Mouse (Mus musculus): ENCODE measurements at regions not wholly inside any gene's neighbourhood (a gene's known extent, or its start where the extent isn't known, plus 50 kb on each side); places are given as distances from the start of the nearest gene placed in this dataset.

- H3K4me3 ChIP-seq (replicated peaks in 1 of 3; ENCODE audit: low read depth in 2 of 3, low read length in 2 of 3, poor library complexity in 1 of 3) = no peak overlapping the region
- DNase-seq (ENCODE audit: extremely low read depth) = no peak
- no peak overlapping the region for H3K9ac ChIP-seq (ENCODE audit: insufficient read depth, low read depth)
- H3K27me3 ChIP-seq (replicated peaks) = no peaks in the 10 kb centered on the region
- no peaks in the 10 kb centered on the region for H3K79me2 ChIP-seq (replicated peaks; ENCODE audit: control insufficient read depth, extremely low read depth, insufficient read depth, poor library complexity, severe bottlenecking)
- no peak overlapping the region for H3K4me2 ChIP-seq (ENCODE audit: insufficient read depth, low read depth, poor library complexity, severe bottlenecking)
- TF ChIP-seq MYC (IDR thresholded peaks at IDR 0.05; ENCODE audit: low read depth, low read length) (no peak), USF2 (conservative IDR thresholded peaks at IDR 0.05; ENCODE audit: low read depth, low read length) (no peak), CHD1 (IDR thresholded peaks at IDR 0.05; ENCODE audit: low read depth, low read length) (no peak), ZMIZ1 (IDR thresholded peaks at IDR 0.05; ENCODE audit: low read depth, low read length) (no peak), EP300 (IDR thresholded peaks at IDR 0.05; ENCODE audit: low read length) (no peak), MAZ (IDR thresholded peaks at IDR 0.05; ENCODE audit: low read depth, low read length) (no peak), ELF1 (IDR thresholded peaks at IDR 0.05; ENCODE audit: low read depth, low read length) (no peak)
- peaks cover 0 to 14% of the 10 kb centered on the region in 2 experiments; a peak in 2 of 4 replicates for H3K4me1 ChIP-seq (ENCODE audit: control insufficient read depth in 1 of 2, insufficient read depth in 2 of 2)
- no peak overlapping the region for H3K27ac ChIP-seq (ENCODE audit: insufficient read depth, low read depth)
- in situ Hi-C loops (cut with MboI; ENCODE audit: low pct_ligation_motif_present, low pct_unique_long_range_greater_than_20kb, low sequenced_read_pairs) = no loop called here
- H3K9me3 ChIP-seq (replicated peaks; ENCODE audit: low read length) = no peaks in the 10 kb centered on the region
- H3K36me3 ChIP-seq (replicated peaks in 1 of 2; ENCODE audit: control insufficient read depth in 1 of 2, insufficient read depth in 1 of 2, low read length in 1 of 2) = peaks cover 0 to 8% of the 10 kb centered on the region in 2 experiments
- dilution Hi-C loops (cut with MboI; ENCODE audit: extremely low pct_ligation_motif_present, extremely low pct_unique_long_range_greater_than_20kb, low sequenced_read_pairs) = no loop called here
Observed at GRCm38 (mm10) chr14:79916960-79917848, 66.7 kb upstream of the Olfm4 start.

- DNase-seq (ENCODE audit: extremely low read depth) = no peak
- Histone ChIP-seq H3K27me3 (replicated peaks) (no peaks in the 10 kb centered on the region), H3K4me3 (replicated peaks in 1 of 3; ENCODE audit: low read depth in 2 of 3, low read length in 2 of 3, poor library complexity in 1 of 3) (no peak overlapping the region), H3K4me1 (ENCODE audit: control insufficient read depth in 1 of 2, insufficient read depth in 2 of 2) (peaks cover 0 to 17% of the 10 kb centered on the region in 2 experiments; a peak in 2 of 4 replicates), H3K27ac (ENCODE audit: insufficient read depth, low read depth) (no peak overlapping the region), H3K79me2 (replicated peaks; ENCODE audit: control insufficient read depth, extremely low read depth, insufficient read depth, poor library complexity, severe bottlenecking) (no peaks in the 10 kb centered on the region), H3K9ac (ENCODE audit: insufficient read depth, low read depth) (no peak overlapping the region), H3K4me2 (ENCODE audit: insufficient read depth, low read depth, poor library complexity, severe bottlenecking) (no peak overlapping the region), H3K9me3 (replicated peaks; ENCODE audit: low read length) (peaks cover 3% of the 10 kb centered on the region), H3K36me3 (replicated peaks in 1 of 2; ENCODE audit: control insufficient read depth in 1 of 2, insufficient read depth in 1 of 2, low read length in 1 of 2) (peaks cover 0 to 8% of the 10 kb centered on the region in 2 experiments)
- TF ChIP-seq PAX5 (IDR thresholded peaks at IDR 0.05; ENCODE audit: low read length) = no peak
- no peak for TF ChIP-seq MXI1 (IDR thresholded peaks at IDR 0.05; ENCODE audit: low read depth, low read length)
- no peak for TF ChIP-seq UBTF (IDR thresholded peaks at IDR 0.05; ENCODE audit: low read depth, low read length)
- TF ChIP-seq JUND (conservative IDR thresholded peaks at IDR 0.05; ENCODE audit: low read depth, low read length) = no peak
- TF ChIP-seq ZKSCAN1 (IDR thresholded peaks at IDR 0.05; ENCODE audit: borderline replicate concordance, low read depth, low read length) = no peak
- TF ChIP-seq MYC (IDR thresholded peaks at IDR 0.05; ENCODE audit: low read depth, low read length) = no peak
- no peak for TF ChIP-seq IRF4 (IDR thresholded peaks at IDR 0.05; ENCODE audit: low read depth, low read length)
- no peak for TF ChIP-seq MAX (IDR thresholded peaks at IDR 0.05; ENCODE audit: low read length)
- TF ChIP-seq RAD21 (IDR thresholded peaks at IDR 0.05; ENCODE audit: low read depth, low read length) = no peak
- TF ChIP-seq ELF1 (IDR thresholded peaks at IDR 0.05; ENCODE audit: low read depth, low read length) = no peak
- TF ChIP-seq CHD1 (IDR thresholded peaks at IDR 0.05; ENCODE audit: low read depth, low read length) = no peak
- dilution Hi-C loops (cut with MboI; ENCODE audit: extremely low pct_ligation_motif_present, extremely low pct_unique_long_range_greater_than_20kb, low sequenced_read_pairs) = no loop called here
- in situ Hi-C loops (cut with MboI; ENCODE audit: low pct_ligation_motif_present, low pct_unique_long_range_greater_than_20kb, low sequenced_read_pairs) = no loop called here
Observed at GRCm38 (mm10) chr14:79914966-79915365, 68.9 kb upstream of the Olfm4 start.

Data from CH12.LX (cell line).